Comparison of ENCODE assay signal across 8 mouse cellular contexts in genomic region chr3:70103983-70104827, GRCm38 (mm10).
DNase-seq lines count a peak whose midpoint lies in the region; ATAC-seq and TF ChIP-seq lines count a peak whose summit lies in the region.

No protein-coding gene starts in this region.

- H3K4me3 ChIP-seq in C2C12 (ENCODE audit: insufficient read depth, poor library complexity, severe bottlenecking) (no peak overlapping the region), myocyte (peak overlapping the region; percentile 16)
- peak overlapping the region; percentile 26 for H3K4me3 ChIP-seq in embryonic facial prominence, embryonic 11.5 days (ENCODE audit: low read depth, low read length)
- peak overlapping the region; percentile 40 for H3K4me3 ChIP-seq in heart, embryonic 11.5 days (ENCODE audit: low read depth, low read length)
- H3K4me3 ChIP-seq in kidney, embryonic 15.5 days (replicated peaks), result peak overlapping the region; percentile 45

- no peaks in the 10 kb centered on the region for H3K4me1 ChIP-seq in embryonic facial prominence, embryonic 11.5 days (ENCODE audit: control insufficient read depth, insufficient read depth, low read length)
- no peaks in the 10 kb centered on the region for H3K4me1 ChIP-seq in heart, embryonic 11.5 days (ENCODE audit: control insufficient read depth, insufficient read depth, low read length)
- H3K4me1 ChIP-seq in kidney, embryonic 15.5 days, result peaks cover 8% of the 10 kb centered on the region

- TF ChIP-seq CTCF in C2C12 (IDR thresholded peaks at IDR 0.05; ENCODE audit: control insufficient read depth, insufficient read depth, insufficient read length), result peak; percentile 31

- no peak for ATAC-seq in embryonic facial prominence, embryonic 11.5 days (replicated peaks; ENCODE audit: insufficient number of reproducible peaks, low FRiP score, low TSS enrichment, low read depth)
- no peak for ATAC-seq in heart, embryonic 11.5 days (replicated peaks; ENCODE audit: insufficient number of reproducible peaks, low FRiP score, low TSS enrichment)
- ATAC-seq in kidney, embryonic 15.5 days (replicated peaks; ENCODE audit: low FRiP score), result peak; percentile 50

- peak; percentile 53 to 67 for DNase-seq in adrenal gland, postnatal 36 days
- peak; percentile 92 for DNase-seq in embryonic facial prominence, embryonic 11.5 days (ENCODE audit: low spot score)
- peak; percentile 64 for DNase-seq in liver
- peak; percentile 87 for DNase-seq in telencephalon, adult 2 months (ENCODE audit: low read depth, low spot score)

- 8% methylated on average over 21 of the region's 21 CpGs for WGBS in embryonic facial prominence, embryonic 11.5 days
- WGBS in heart, embryonic 11.5 days (ENCODE audit: insufficient replicate concordance), result 10% methylated on average over 21 of the region's 21 CpGs
- 5% methylated on average over 21 of the region's 21 CpGs for WGBS in kidney, embryonic 15.5 days

- H3K79me2 ChIP-seq in C2C12 (ENCODE audit: control insufficient read depth, insufficient read depth) (no peaks in the 10 kb centered on the region), myocyte (ENCODE audit: control insufficient read depth, insufficient read depth) (no peaks in the 10 kb centered on the region)

- H3K79me3 ChIP-seq in C2C12 (ENCODE audit: low read depth), result no peaks in the 10 kb centered on the region

- peak overlapping the region; percentile 53 for H3K4me2 ChIP-seq in embryonic facial prominence, embryonic 11.5 days (ENCODE audit: low read depth, low read length)
- peak overlapping the region; percentile 76 for H3K4me2 ChIP-seq in heart, embryonic 11.5 days
- peak overlapping the region; percentile 80 for H3K4me2 ChIP-seq in kidney, embryonic 15.5 days
- H3K4me2 ChIP-seq in myocyte (ENCODE audit: low read depth), result peak overlapping the region; percentile 99

- H3K9me3 ChIP-seq in embryonic facial prominence, embryonic 11.5 days (replicated peaks; ENCODE audit: control insufficient read depth, low read length), result no peaks in the 10 kb centered on the region
- H3K9me3 ChIP-seq in heart, embryonic 11.5 days (replicated peaks; ENCODE audit: control insufficient read depth, low read length), result no peaks in the 10 kb centered on the region
- no peaks in the 10 kb centered on the region for H3K9me3 ChIP-seq in kidney, embryonic 15.5 days (replicated peaks)

- no peaks in the 10 kb centered on the region for H3K36me3 ChIP-seq in C2C12 (ENCODE audit: control insufficient read depth, insufficient read depth)
- H3K36me3 ChIP-seq in embryonic facial prominence, embryonic 11.5 days (replicated peaks; ENCODE audit: control insufficient read depth, insufficient read depth, low read depth, low read length), result no peaks in the 10 kb centered on the region
- no peaks in the 10 kb centered on the region for H3K36me3 ChIP-seq in heart, embryonic 11.5 days (ENCODE audit: control insufficient read depth, insufficient read depth, low read length)
- no peaks in the 10 kb centered on the region for H3K36me3 ChIP-seq in kidney, embryonic 15.5 days
- H3K36me3 ChIP-seq in myocyte (ENCODE audit: control insufficient read depth, insufficient read depth), result no peaks in the 10 kb centered on the region

- H3K9ac ChIP-seq in embryonic facial prominence, embryonic 11.5 days (replicated peaks; ENCODE audit: low read length), result peak overlapping the region; percentile 53
- peak overlapping the region; percentile 63; the same call in 1 of the 2 replicates for H3K9ac ChIP-seq in heart, embryonic 11.5 days (ENCODE audit: low read depth, low read length)
- peak overlapping the region; percentile 37 for H3K9ac ChIP-seq in kidney, embryonic 15.5 days

- no peaks in the 10 kb centered on the region for H3K27me3 ChIP-seq in C2C12 (ENCODE audit: control insufficient read depth, insufficient read depth, insufficient read length)
- H3K27me3 ChIP-seq in embryonic facial prominence, embryonic 11.5 days (ENCODE audit: control insufficient read depth, insufficient read depth, low read length), result no peaks in the 10 kb centered on the region
- H3K27me3 ChIP-seq in heart, embryonic 11.5 days (ENCODE audit: control insufficient read depth, insufficient read depth, low read length), result 0 out of 2 replicates have a peak, but pooled peaks cover 7% of the 10 kb centered on the region
- H3K27me3 ChIP-seq in kidney, embryonic 15.5 days, result peaks cover 4% of the 10 kb centered on the region; the same call in 1 of the 2 replicates
- no peaks in the 10 kb centered on the region for H3K27me3 ChIP-seq in myocyte (ENCODE audit: control insufficient read depth, insufficient read depth, insufficient read length)

- peak overlapping the region; percentile 69 for H3ac ChIP-seq in C2C12 (ENCODE audit: control insufficient read depth, insufficient read length, low read depth)
- no peak overlapping the region for H3ac ChIP-seq in myocyte (ENCODE audit: control insufficient read depth, insufficient read length)

- H3K27ac ChIP-seq in embryonic facial prominence, embryonic 11.5 days (replicated peaks; ENCODE audit: low read depth, low read length), result no peak overlapping the region
- no peak overlapping the region for H3K27ac ChIP-seq in heart, embryonic 11.5 days (ENCODE audit: low read depth, low read length)
- H3K27ac ChIP-seq in kidney, embryonic 15.5 days, result peak overlapping the region; percentile 19; the same call in 1 of the 2 replicates

- no peak for TF ChIP-seq POLR2A in myocyte (IDR thresholded peaks at IDR 0.05; ENCODE audit: insufficient read length, low read depth)

TF ChIP-seq in C2C12, 6 proteins besides CTCF, POLR2A, EP300 and RAD21:
- TF ChIP-seq MAX (IDR thresholded peaks at IDR 0.05) (no peak), CEBPB (IDR thresholded peaks at IDR 0.05; ENCODE audit: low read depth) (no peak), MYOD1 (IDR thresholded peaks at IDR 0.05; ENCODE audit: control insufficient read depth, insufficient read length, low read depth) (no peak), MYOG (IDR thresholded peaks at IDR 0.05; ENCODE audit: control insufficient read depth, extremely low read depth, insufficient read length) (no peak)
TF ChIP-seq in C2C12: peak in this region for 0.

TF ChIP-seq in myocyte, 11 proteins besides CTCF, POLR2A, EP300 and RAD21:
- TF ChIP-seq TCF3 (IDR thresholded peaks at IDR 0.05; ENCODE audit: insufficient read length, low read depth), result no peak
- no peak for TF ChIP-seq REST (IDR thresholded peaks at IDR 0.05; ENCODE audit: insufficient read depth, insufficient read length)
- TF ChIP-seq MYOG (IDR thresholded peaks at IDR 0.05; ENCODE audit: control insufficient read depth in 1 of 3, insufficient read depth in 1 of 3, insufficient read length in 2 of 3, low read depth in 2 of 3), result no peak
- no peak for TF ChIP-seq E2F4 (IDR thresholded peaks at IDR 0.05; ENCODE audit: insufficient read depth)
